Comparison of ENCODE assay signal across 26 mouse cellular contexts in genomic region chr10:8512222-8512621, GRCm38 (mm10). TPM values are rescaled to one million over a fixed set of nuclear protein-coding genes. Genes with fewer than 3 reads are reported as not detected.
DNase-seq lines count a peak whose midpoint lies in the region; ATAC-seq and TF ChIP-seq lines count a peak whose summit lies in the region.
"Had no signal": no experiment of that assay in that cellular context is flagged by ENCODE, and none has a peak within 500 bp of the region (broad histone marks: within the 10 kb centered on the region; RNA-seq: fewer than 3 reads in every experiment).

No protein-coding gene starts in this region.

- H3K4me1 ChIP-seq in forebrain, embryonic 15.5 days = peaks cover 9% of the 10 kb centered on the region; the same call in 1 of the 2 replicates
- H3K4me1 ChIP-seq in forebrain, embryonic 11.5 days (replicated peaks; ENCODE audit: control insufficient read depth, insufficient read depth, low read length) = no peaks in the 10 kb centered on the region; the same call in 1 of the 2 replicates
- peaks cover 3% of the 10 kb centered on the region; the same call in 1 of the 2 replicates for H3K4me1 ChIP-seq in liver, postnatal 0 days (ENCODE audit: insufficient read depth)
- H3K4me1 ChIP-seq: heart, embryonic 10.5 days had no signal

- H3K36me3 ChIP-seq in forebrain, embryonic 15.5 days = no peaks in the 10 kb centered on the region
- H3K36me3 ChIP-seq in forebrain, embryonic 11.5 days (ENCODE audit: control insufficient read depth, insufficient read depth, low read length) = no peaks in the 10 kb centered on the region
- no peaks in the 10 kb centered on the region for H3K36me3 ChIP-seq in liver, postnatal 0 days (replicated peaks; ENCODE audit: insufficient read depth, low read length)
- H3K36me3 ChIP-seq: embryonic facial prominence, embryonic 12.5 days; G1E; heart, embryonic 10.5 days; hindbrain, embryonic 12.5 days; intestine, embryonic 15.5 days had no signal

- no peaks in the 10 kb centered on the region for H3K27me3 ChIP-seq in forebrain, embryonic 15.5 days
- H3K27me3 ChIP-seq in forebrain, embryonic 11.5 days (ENCODE audit: control insufficient read depth, insufficient read depth, low read length) = peaks cover 5% of the 10 kb centered on the region
- H3K27me3 ChIP-seq in liver, postnatal 0 days (ENCODE audit: insufficient read depth, low read length) = peaks cover 6% of the 10 kb centered on the region
- H3K27me3 ChIP-seq: CH12.LX; embryonic facial prominence, embryonic 12.5 days; embryonic facial prominence, embryonic 15.5 days; Patski had no signal

- 77% methylated on average over 6 of the region's 6 CpGs for WGBS in forebrain, embryonic 15.5 days
- 94% methylated on average over 6 of the region's 6 CpGs for WGBS in forebrain, embryonic 11.5 days
- WGBS in liver, postnatal 0 days (ENCODE audit: insufficient replicate concordance) = 80% methylated on average over 6 of the region's 6 CpGs

- no peak overlapping the region for H3K4me3 ChIP-seq in forebrain, embryonic 15.5 days
- H3K4me3 ChIP-seq in forebrain, embryonic 11.5 days (ENCODE audit: low read depth, low read length) = no peak overlapping the region
- H3K4me3 ChIP-seq in liver, postnatal 0 days (ENCODE audit: low read depth, low read length) = no peak overlapping the region
- H3K4me3 ChIP-seq: embryonic facial prominence, embryonic 12.5 days; embryonic facial prominence, embryonic 15.5 days; heart, adult 2 months; heart, embryonic 10.5 days; hindbrain, embryonic 12.5 days; intestine, embryonic 15.5 days had no signal

- ATAC-seq in forebrain, embryonic 15.5 days (replicated peaks) = peak; percentile 40
- ATAC-seq in forebrain, embryonic 11.5 days (replicated peaks; ENCODE audit: low FRiP score) = no peak
- no peak for ATAC-seq in liver, postnatal 0 days
- ATAC-seq: hindbrain, embryonic 16.5 days; intestine, embryonic 15.5 days; Patski had no signal

- TF ChIP-seq CTCF in liver, postnatal 0 days (IDR thresholded peaks at IDR 0.05; ENCODE audit: low read depth) = no peak

- no peak overlapping the region for H3K9ac ChIP-seq in forebrain, embryonic 15.5 days (replicated peaks)
- no peak overlapping the region for H3K9ac ChIP-seq in forebrain, embryonic 11.5 days (ENCODE audit: low read length)
- H3K9ac ChIP-seq in liver, postnatal 0 days (replicated peaks) = no peak overlapping the region
- H3K9ac ChIP-seq: embryonic facial prominence, embryonic 12.5 days; embryonic facial prominence, embryonic 15.5 days; hindbrain, embryonic 12.5 days; intestine, embryonic 15.5 days had no signal

- peak; percentile 41 for DNase-seq in cerebellum, adult 9-10 months
- DNase-seq in cerebellum, adult 8-10 months = no peak
- no peak for DNase-seq in forebrain, embryonic 11.5 days (ENCODE audit: low spot score)
- DNase-seq in layer of hippocampus, adult 9-11 months = peak; percentile 36
- DNase-seq in layer of hippocampus, postnatal 36 days = no peak
- DNase-seq in telencephalon, adult 2 months (ENCODE audit: low read depth, low spot score) = peak; percentile 34
- DNase-seq in liver, postnatal 0 days = no peak
- DNase-seq: adrenal gland, postnatal 10 days; adrenal gland, postnatal 36 days; cerebellum, adult 11-12 months; cerebellum, adult 9-11 months; cerebellum, postnatal 25 days; gastrocnemius, postnatal 25 days; heart, adult 2 months; kidney, adult 11 months; kidney, adult 8-10 months had no signal

- no peak overlapping the region for H3K27ac ChIP-seq in forebrain, embryonic 15.5 days (replicated peaks)
- H3K27ac ChIP-seq in forebrain, embryonic 11.5 days (ENCODE audit: low read depth, low read length) = no peak overlapping the region
- no peak overlapping the region for H3K27ac ChIP-seq in liver, postnatal 0 days (ENCODE audit: low read depth)
- H3K27ac ChIP-seq: embryonic facial prominence, embryonic 12.5 days; embryonic facial prominence, embryonic 15.5 days; heart, adult 2 months; heart, embryonic 10.5 days; hindbrain, embryonic 12.5 days; intestine, embryonic 15.5 days had no signal

- no peaks in the 10 kb centered on the region for H3K9me3 ChIP-seq in forebrain, embryonic 15.5 days
- no peaks in the 10 kb centered on the region for H3K9me3 ChIP-seq in forebrain, embryonic 11.5 days (ENCODE audit: control insufficient read depth, low read length)
- no peaks in the 10 kb centered on the region for H3K9me3 ChIP-seq in liver, postnatal 0 days (ENCODE audit: low read length)
- H3K9me3 ChIP-seq: embryonic facial prominence, embryonic 12.5 days; embryonic facial prominence, embryonic 15.5 days; heart, embryonic 10.5 days; hindbrain, embryonic 12.5 days; intestine, embryonic 15.5 days had no signal

- no peak overlapping the region for H3K4me2 ChIP-seq in forebrain, embryonic 15.5 days (replicated peaks)
- no peak overlapping the region for H3K4me2 ChIP-seq in forebrain, embryonic 11.5 days (ENCODE audit: low read depth, low read length, severe bottlenecking)
- no peak overlapping the region for H3K4me2 ChIP-seq in liver, postnatal 0 days (ENCODE audit: low read depth, low read length)
- H3K4me2 ChIP-seq: embryonic facial prominence, embryonic 12.5 days; embryonic facial prominence, embryonic 15.5 days; hindbrain, embryonic 12.5 days; intestine, embryonic 15.5 days had no signal

- TF ChIP-seq EP300 in liver, postnatal 0 days (IDR thresholded peaks at IDR 0.05; ENCODE audit: low read depth) = no peak

RNA-seq across cellular contexts. Expression of gene Ust, which starts 6.4 kb away (rescaled TPM):
- polyA plus RNA-seq in forebrain, embryonic 15.5 days (2015; fragmentation: Nextera tagmentation; extraction: Ambion mirVana) = 8.1 and 8.9 TPM in 2 replicates
- 3.0 and 3.4 TPM in 2 replicates for polyA plus RNA-seq in forebrain, embryonic 11.5 days (2014; fragmentation: Nextera tagmentation; extraction: Ambion mirVana)
- 10 to 100 TPM; 65.9 to 68.1 TPM for total RNA-seq in layer of hippocampus, postnatal 36 days (2021)
- 0.52 and 0.63 TPM in 2 replicates for polyA plus RNA-seq in liver, postnatal 0 days (2015; fragmentation: Nextera tagmentation; extraction: Ambion mirVana)
- total RNA-seq: CH12.LX had no signal
- polyA plus RNA-seq: G1E had no signal

Comparison
In these comparisons a context has a peak if more than half of its experiments do, and no peak if none do; other contexts are left out.
1. DNase-seq: peak in cerebellum, adult 9-10 months (single experiment), layer of hippocampus, adult 9-11 months (single experiment) and telencephalon, adult 2 months (single experiment); none in cerebellum, adult 8-10 months (single experiment), forebrain, embryonic 11.5 days (single experiment), layer of hippocampus, postnatal 36 days (0 of 2) and liver, postnatal 0 days (single experiment).